Mouse (Mus musculus) ES-E14 (cell line): ENCODE measurements around the gene Gm128.

Source experiments
- CHD2 ChIP-seq: IDR thresholded peaks from 2 replicates; pipeline ENCODE4 v1.6.1; 2014; ENCODE audit warnings: mild to moderate bottlenecking, low read depth, low read length, inconsistent platforms
- HCFC1 ChIP-seq: IDR thresholded peaks from 2 replicates; pipeline ENCODE4 v1.6.1; 2012; ENCODE audit warnings: low read length, inconsistent platforms, borderline replicate concordance; ENCODE audit not compliant: insufficient read depth
- MAFK ChIP-seq: IDR thresholded peaks from 2 replicates; pipeline ENCODE4 v1.6.1; 2014; ENCODE audit warnings: mild to moderate bottlenecking, low read depth, low read length, inconsistent platforms; ENCODE audit not compliant: insufficient read depth
- ZNF384 ChIP-seq: IDR thresholded peaks from 2 replicates; pipeline ENCODE4 v1.6.1; 2012; ENCODE audit warnings: low read depth, low read length, inconsistent platforms

DNA sequence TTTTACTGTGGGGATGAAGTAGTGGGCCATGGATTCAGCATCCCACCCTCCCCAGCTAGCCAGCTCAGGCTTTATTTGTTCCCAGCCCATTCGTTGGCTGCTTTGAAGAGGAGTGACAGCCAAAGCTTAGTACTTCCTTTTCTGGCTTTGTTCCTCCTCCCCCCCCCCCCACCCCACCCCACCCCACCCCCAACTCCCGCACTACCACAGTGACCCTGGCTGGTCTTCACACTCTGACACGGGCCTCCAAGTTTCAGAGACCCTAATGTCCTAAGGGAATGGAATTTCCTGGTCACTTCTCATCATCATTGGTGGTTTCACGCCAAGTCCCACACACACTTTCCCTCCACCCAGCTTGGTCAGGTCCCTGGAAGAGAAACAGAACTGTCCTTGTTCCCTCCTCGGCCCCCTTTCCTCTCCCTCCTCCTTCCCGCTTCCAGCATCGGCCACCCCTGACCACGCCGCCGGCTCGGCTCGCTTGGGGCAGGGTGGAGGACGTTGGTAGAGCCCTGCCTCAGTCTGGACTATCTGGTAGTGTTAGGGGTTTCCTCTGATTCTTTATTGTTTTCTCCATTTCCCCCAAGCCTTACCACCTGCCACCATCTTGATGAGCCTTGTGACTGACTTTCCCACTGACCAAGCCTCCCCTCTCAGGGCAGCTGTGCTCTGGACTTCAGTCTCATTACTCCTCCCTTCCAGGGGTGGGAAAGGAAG lies 11.5 kb downstream of the Gm128 start:
- no peak for TF ChIP-seq CHD2
- TF ChIP-seq MAFK, result no peak
- no peak for TF ChIP-seq HCFC1
- TF ChIP-seq ZNF384, result no peak
